Mouse (Mus musculus) CD4-positive naive resting alpha-beta T cell, adult 57 days (primary cell): ENCODE results near the gene Olfr943. TPM values are rescaled to one million over a fixed set of nuclear protein-coding genes. Genes with fewer than 3 reads are reported as not detected.

Source experiments
- total RNA-seq: library from RNA; stranded (reverse); gene quantifications from one replicate; pipeline ENCODE4 v1.2.4, GENCODE M21; 2023

Gene Olfr943
- total RNA-seq: not detected

GRCm38 (mm10) chr9:39166004-39166403 lies at the start of gene Olfr943:
TSS of gene Olfr943 (plus strand) at chr9:39166304.

GRCm38 (mm10) chr9:39127831-39128230 lies 38.3 kb upstream of the Olfr943 start, which contains the start of gene Olfr27:
TSS of gene Olfr27 (plus strand) at chr9:39128131.

GRCm38 (mm10) chr9:39201620-39202019 lies 35.5 kb downstream of the Olfr943 start, which contains the start of gene Olfr944:
TSS of gene Olfr944 (plus strand) at chr9:39201920.

Other genes starting within 250 kb of the Olfr943 start
- gene Olfr930, start 236.5 kb upstream of the Olfr943 start, total RNA-seq: not detected
- gene Olfr933, start 194.0 kb upstream of the Olfr943 start, total RNA-seq: not detected
- gene Olfr934, start 178.0 kb upstream of the Olfr943 start, total RNA-seq: not detected
- not detected for gene Olfr935, start 166.6 kb upstream of the Olfr943 start, total RNA-seq
- not detected for gene Olfr146, start 142.9 kb upstream of the Olfr943 start, total RNA-seq
- not detected for gene Olfr937, start 101.4 kb upstream of the Olfr943 start, total RNA-seq
- not detected for gene Olfr938, start 87.4 kb upstream of the Olfr943 start, total RNA-seq
- not detected for gene Olfr27, start 38.2 kb upstream of the Olfr943 start, total RNA-seq
- gene Olfr944, start 35.6 kb downstream of the Olfr943 start, total RNA-seq: not detected
- not detected for gene Olfr1537, start 83.7 kb downstream of the Olfr943 start, total RNA-seq
- gene Olfr945, start 110.5 kb downstream of the Olfr943 start, total RNA-seq: not detected
- gene Olfr948, start 159.7 kb downstream of the Olfr943 start, total RNA-seq: not detected
- gene Olfr951, start 221.1 kb downstream of the Olfr943 start, total RNA-seq: not detected